Mouse (Mus musculus) heart, postnatal 0 days (tissue): ENCODE results near the gene Dennd4b.

ENCODE experiments used
- CTCF ChIP-seq: IDR thresholded peaks from 2 replicates; pipeline ENCODE4 v1.5.1; 2016; ENCODE audit warnings: antibody characterized with exemption, control low read depth, low read depth
- EP300 ChIP-seq: IDR thresholded peaks from 2 replicates; pipeline ENCODE4 v1.6.1; 2016; ENCODE audit warnings: antibody characterized with exemption, low read depth

DNA sequence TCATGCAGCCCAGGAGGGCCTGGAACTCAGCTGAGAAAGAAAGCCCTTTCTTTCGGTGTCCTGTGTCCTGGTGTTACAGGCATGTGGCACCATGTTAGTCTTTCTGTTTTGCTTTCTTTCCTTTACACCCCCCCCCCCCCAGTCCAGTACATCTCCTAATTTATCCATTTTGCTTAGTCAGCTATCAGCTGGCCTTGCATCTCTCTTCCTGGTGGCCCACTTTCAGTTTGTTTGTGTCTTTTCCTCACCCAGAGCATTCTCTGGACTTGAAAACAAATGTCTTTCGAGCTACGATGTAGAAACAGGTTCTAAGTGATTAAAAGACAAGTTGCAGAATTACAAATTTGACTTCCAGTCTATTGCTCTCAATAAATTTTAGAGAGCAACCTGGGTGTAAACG is 42.5 kb upstream of the Dennd4b start:
- no peak for TF ChIP-seq EP300
- TF ChIP-seq CTCF = no peak
